Mouse (Mus musculus): Measurements from ENCODE around the gene Nemp2.
"Not testable (repeated sequence)": the region's sequence is repeated elsewhere in the genome, so short reads cannot be mapped to it uniquely, and the experiment has no call there.

Gene Nemp2

DNA sequence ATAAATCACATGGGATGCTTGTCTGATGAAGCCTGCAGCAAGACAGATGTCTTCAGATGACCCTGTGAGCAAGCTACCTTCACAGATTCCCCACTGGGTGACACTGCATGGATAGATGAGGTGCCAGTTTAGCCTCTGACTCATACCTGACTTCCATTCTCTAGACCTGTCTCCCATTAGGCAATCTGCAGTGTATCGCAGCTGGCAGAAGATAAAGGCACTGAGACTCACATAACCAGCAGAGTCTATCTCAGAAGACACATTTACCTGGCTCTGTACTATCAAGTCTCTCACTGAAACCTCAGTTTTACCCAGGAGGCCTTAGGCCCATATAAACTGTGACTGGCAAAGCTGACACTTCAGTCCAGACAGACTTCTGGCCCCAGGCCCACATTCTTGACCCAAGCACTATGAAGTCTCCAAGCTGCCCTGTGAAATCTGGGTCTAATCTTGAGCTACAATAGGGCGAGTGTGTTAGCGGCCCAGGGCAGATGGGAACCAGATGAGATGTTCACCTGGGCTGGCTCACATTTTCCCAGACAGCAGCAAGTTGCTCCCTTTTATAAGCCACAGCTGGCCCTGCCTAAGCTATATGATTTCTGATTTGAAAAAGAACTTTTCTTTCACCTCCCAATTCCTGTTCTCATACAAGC, 22.2 kb downstream of the Nemp2 start:
- in situ Hi-C loops (cut with MboI; ENCODE audit: low sequenced_read_pairs) = no loop called here

DNA sequence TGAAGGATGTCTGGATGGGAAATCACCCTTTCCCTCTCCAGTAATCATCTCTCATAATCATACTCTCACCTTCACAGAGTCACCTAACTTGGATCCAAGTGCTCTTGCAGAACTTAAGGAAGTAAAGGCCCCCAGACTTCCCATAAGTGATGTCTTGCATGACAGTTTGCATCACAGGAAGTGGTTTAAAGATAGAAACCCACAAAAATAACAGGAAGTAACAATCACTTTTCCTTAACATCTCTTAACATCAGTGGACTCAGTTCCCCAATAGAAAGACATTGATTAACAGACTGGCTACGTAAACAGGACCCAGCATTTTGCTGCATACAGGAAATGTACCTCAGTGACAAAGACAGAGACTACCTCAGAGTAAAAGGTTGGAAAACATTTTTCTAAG, 22.9 kb downstream of the Nemp2 start:
- in situ Hi-C loops (cut with MboI; ENCODE audit: low sequenced_read_pairs) = no loop called here

DNA sequence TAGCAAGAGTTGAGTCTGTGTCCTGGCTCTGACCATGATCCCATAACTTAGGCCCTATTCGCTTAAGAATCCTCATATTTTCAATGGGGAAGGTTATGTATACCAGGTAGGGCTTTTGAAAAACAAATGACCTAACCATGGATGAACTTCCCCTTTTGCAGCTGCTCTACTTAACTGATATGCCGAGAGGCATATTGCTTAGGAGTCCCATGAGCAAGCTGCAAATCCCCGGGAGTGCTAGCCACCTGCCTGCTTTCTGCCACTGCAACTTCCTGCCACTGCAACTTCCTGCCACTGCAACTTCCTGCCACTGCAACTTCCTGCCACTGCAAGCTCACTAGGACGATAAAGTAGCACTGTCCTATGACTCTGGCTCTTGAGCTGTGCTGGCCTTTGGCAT, 24.6 kb downstream of the Nemp2 start:
- in situ Hi-C loops (cut with MboI; ENCODE audit: low sequenced_read_pairs) = no loop called here

DNA sequence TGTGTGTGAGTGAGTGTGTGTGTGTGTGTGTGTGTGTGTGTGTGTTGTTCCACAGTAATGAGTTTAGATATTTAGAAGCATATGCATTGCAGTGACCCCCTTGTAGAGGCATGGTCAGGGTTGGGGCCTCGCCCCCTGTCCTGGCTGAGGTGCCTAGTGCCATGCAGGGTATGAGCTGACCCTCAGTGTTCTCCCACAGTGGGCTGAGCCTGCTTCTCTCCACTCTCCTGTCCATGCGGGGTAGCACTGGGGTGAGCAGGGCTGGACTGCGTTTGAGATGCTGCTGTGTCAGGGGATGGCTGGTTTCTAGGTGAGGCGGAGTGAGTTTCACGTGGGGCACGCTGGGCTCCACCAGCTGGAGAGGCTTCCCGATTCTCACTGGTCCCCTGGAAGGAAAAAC, 27.7 kb downstream of the Nemp2 start:
- in situ Hi-C loops (cut with MboI; ENCODE audit: low sequenced_read_pairs) = no loop called here

DNA sequence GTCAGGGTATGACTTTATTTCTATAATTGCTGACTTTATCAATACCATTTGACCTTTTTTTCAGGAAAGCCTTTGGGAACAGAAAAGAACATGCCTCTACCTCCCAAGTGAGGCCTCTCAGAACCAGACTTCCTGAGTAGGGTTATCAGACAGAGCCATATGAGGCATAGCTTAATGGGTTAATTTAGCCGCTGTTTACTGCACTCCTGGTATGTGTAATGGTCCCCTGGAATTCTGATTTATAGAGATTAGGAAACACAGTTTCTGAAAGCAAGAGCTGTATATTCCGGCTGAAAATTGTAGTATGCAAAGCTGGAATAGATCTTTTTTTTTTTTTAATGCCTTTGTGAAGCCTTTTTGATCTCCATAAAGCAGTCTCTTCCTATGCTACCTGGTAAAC, 29.8 kb downstream of the Nemp2 start:
- in situ Hi-C loops (cut with MboI; ENCODE audit: low sequenced_read_pairs) = no loop called here

DNA sequence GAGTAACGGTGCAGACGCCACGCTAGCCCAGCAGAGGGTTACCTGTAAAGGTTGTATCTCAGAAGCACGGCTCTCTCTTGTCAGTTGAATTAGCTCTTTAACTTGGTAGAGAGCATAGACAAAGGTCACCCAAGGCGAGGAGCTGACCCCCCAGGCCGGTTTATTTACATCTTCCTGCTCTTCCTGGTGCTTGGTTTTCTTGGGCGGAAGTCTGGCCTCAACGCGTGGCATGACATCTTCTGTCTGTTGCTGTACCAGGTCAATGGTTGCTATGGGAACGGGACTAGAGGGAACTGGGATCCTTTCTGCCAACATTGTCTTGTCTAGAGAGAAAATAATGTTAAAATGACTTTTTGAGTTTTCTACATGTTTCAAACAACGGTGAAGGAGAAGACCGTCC, 30.3 kb downstream of the Nemp2 start:
- in situ Hi-C loops (cut with MboI; ENCODE audit: low sequenced_read_pairs) = no loop called here

DNA sequence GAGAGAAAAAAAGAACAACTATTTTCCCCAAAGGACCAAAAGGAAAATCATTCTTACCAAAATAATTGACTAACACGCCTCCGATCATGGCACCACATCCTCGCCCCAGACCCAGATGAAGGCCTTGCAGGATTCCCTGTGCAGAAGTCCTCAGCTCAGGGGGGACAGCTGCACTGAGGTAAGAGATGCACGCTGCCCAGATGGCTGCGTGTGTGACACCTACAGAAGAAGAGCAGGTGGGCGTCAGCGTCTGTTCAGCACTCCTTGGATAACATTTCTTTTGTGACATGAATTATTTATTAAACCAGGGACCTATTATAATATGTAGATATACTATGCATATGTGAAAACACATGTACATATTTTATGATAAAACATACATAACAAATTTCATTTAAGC, 32.7 kb downstream of the Nemp2 start:
- in situ Hi-C loops (cut with MboI; ENCODE audit: low sequenced_read_pairs) = no loop called here

DNA sequence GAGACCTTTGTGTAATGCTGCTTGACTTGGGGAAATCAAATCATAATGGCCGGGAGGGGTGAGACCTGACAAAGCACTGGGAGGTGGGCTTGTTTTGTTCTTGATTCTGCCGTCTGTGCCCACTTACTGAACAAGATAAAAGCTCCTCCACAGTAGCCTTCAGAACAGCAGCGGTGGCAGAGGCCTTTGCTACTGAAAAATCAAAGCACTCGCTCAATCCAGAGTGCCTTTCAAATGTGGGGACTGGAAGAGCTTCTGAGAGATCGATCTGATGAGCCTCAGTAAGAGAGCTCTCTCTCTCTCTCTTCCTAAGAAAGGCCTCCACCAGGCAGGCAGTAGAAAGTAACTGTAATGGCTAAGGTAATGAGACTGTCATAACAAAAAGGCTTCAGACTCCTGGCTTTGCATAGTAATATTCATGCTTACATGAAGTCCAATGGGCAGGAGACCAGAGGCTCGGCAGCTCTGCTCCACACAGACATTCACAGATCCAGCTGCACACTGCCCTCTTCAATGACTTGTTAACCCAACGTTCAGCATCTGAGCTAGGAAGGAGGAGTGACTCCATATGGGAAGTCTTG, 38.3 kb downstream of the Nemp2 start:
- in situ Hi-C loops (cut with MboI; ENCODE audit: low sequenced_read_pairs) = no loop called here

DNA sequence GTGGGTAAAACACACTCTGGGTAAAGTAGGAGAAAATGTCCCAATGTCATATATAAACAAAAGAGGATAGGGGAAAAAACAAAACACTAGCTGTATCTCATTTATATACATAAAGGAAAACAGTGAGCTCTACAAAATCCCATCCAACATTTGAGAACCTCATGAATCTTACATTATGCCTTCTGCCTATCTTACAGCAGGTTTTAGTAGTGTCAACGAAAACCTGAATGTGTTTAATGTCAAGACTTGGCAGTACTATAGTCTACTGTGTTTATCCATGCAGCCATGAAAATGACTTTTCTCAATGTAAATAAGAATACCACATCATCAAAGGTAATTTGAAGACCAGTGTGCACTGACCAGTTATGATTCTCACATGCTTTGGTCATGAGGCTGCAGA, 39.4 kb downstream of the Nemp2 start:
- in situ Hi-C loops (cut with MboI; ENCODE audit: low sequenced_read_pairs) = no loop called here

DNA sequence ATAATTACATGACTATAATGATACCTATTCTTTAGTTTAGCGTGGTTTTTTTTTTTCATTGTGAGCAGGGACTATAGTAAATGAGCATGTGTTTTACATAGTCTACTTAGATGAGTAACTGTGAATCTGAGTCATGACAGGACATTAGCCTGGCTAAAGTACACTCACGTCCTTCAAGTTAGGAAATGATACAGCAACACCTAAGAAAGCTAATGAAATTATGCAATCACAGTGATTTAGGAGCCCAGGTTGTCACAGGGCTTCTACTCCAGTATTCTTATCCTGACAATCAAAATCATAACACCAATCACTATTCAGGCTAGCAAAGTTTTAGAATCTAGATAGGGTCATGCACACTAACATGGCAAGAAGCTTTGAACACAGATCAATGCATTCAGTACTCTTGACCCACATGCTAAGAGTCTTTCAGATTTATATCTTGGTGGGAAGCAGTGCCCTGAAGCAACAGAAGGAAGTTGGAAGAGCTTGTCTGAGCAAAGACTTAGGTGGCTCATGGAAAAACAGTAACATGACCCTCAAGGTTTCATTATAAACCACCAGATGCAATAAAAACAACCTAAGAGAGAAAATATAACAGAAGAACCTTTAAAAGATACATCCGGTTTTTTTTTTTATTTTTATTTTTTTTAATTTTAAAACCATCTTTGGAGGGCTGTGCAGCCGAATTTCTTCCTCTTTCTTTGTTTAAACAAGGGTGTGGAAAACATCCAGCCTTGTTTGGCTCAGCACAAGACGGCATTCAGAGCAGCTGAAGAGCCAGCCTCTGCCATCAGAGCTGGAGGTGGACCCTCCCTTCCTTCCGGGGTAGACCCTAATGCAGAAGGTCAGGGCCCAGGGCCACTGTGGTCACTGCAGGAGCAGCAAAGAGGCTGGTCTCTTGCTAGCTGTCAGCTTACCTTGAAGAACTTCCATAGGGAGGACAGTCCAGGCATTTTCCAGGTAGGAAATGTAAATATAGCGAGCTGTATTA, 45.4 kb downstream of the Nemp2 start:
- in situ Hi-C loops (cut with MboI; ENCODE audit: low sequenced_read_pairs) = no loop called here

DNA sequence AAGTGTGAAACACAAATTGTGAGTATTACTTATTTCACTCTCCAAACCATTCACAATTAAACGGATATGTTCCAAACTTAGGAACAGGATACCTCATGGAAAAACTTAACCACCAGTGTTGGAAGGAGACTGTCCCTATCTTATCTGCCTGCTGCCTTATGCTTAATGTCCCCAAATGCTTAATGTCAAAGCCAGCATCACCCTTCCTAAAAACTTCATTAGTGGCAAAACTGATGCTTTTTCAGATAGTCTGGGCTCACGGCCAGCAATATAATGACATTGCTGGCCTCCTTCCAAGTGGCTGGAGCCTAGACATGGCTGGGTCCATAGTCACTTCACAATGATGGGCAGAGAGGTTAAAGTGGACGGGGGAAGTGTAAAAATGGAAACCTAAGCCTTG, 46.1 kb downstream of the Nemp2 start:
- in situ Hi-C loops (cut with MboI; ENCODE audit: low sequenced_read_pairs) = no loop called here

DNA sequence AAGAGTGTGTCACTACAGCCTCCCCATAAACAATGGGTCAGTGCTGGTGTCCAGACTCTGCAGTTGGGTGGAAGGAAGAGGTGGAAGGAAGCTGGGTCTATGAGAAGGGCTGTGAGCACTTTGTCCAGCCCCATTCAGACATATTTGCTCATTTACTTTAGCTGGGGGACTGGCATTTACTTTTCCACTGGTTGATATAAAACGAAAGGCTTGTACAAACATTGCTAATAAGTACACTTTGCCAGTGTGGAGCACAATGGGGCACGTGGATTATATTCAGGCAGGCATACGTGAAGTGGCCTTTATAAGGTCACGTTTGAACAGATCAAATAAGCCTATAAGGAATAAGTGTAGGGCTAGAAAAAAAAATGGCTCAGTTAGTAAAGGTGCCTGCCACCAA, 53.0 kb downstream of the Nemp2 start:
- in situ Hi-C loops (cut with MboI; ENCODE audit: low sequenced_read_pairs) = no loop called here

DNA sequence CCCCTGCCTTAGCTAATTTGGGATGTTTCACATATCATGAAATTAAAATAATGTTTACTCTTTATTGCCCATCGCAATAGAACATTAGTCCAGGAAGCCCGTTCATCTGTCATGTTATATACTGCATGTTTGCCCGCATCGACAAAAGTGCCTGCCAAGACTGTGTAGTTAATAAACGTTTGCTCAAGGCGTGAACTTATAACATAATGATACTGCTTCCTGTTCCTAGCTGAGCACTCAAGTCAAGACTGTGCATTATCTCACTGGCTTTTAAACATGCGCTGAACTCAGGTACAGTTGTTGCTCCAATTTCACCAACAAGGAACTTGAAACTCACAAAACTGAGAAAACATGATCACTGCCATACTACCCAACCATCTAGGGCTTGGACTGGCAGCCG, 57.1 kb downstream of the Nemp2 start:
- in situ Hi-C loops (cut with MboI; ENCODE audit: low sequenced_read_pairs) = no loop called here

DNA sequence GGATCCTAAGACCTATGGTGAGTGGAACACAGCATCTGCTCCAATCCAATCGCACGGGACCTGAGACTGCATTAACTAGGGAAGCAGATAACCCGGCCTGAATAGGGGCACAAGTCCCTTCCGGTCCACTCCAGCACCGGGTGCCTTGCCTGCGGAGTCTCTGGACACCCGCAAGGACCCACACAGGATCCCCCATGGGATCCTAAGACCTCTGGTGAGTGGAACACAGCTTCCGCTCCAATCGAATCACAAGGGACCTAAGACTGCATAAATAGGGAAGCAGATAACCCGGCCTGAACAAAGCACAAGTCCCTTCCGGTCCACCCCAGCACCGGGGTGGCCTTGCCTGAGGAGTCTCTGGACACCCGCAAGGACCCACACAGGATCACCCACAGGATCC, 64.0 kb downstream of the Nemp2 start:
- in situ Hi-C loops (cut with MboI; ENCODE audit: low sequenced_read_pairs) = not testable (repeated sequence)
